Mouse (Mus musculus) G1E (cell line): ENCODE data around the gene Disp3. TPM values are rescaled to one million over a fixed set of nuclear protein-coding genes. Genes with fewer than 3 reads are reported as not detected.

Source experiments
- ATAC-seq: 2 replicates; pipeline ENCODE4 v1.8.0; 2016; ENCODE audit warnings: mild to moderate bottlenecking; ENCODE audit not compliant: insufficient number of reproducible peaks, poor library complexity, low FRiP score, severe bottlenecking; ENCODE audit errors: extremely low read depth
- DNase-seq: peaks from one replicate; pipeline ENCODE4 v3.0.0; 2012; ENCODE audit warnings: low spot score
- H3K27me3 ChIP-seq: 2 replicates; pipeline ENCODE4 v1.6.1; 2012; ENCODE audit warnings: mild to moderate bottlenecking, low read length, inconsistent platforms; ENCODE audit not compliant: insufficient read depth
- H3K36me3 ChIP-seq: replicated peaks from 2 replicates; pipeline ENCODE3; 2012; ENCODE audit warnings: mild to moderate bottlenecking, inconsistent platforms
- H3K4me1 ChIP-seq: 2 replicates; pipeline ENCODE4 v1.6.1; 2012; ENCODE audit warnings: low read depth, low read length, inconsistent platforms, mixed read lengths; ENCODE audit not compliant: insufficient read depth
- H3K4me3 ChIP-seq: 2 replicates; pipeline ENCODE4 v1.5.1; 2012; ENCODE audit warnings: low read depth, mild to moderate bottlenecking, inconsistent platforms, low read length, moderate library complexity, mixed read lengths
- H3K9me3 ChIP-seq: replicated peaks from 2 replicates; pipeline ENCODE4 v1.6.1; 2012; ENCODE audit warnings: inconsistent platforms
- CTCF ChIP-seq: IDR thresholded peaks from 2 replicates; pipeline ENCODE4 v1.5.1; 2012; ENCODE audit warnings: low read depth, low read length, inconsistent platforms, mixed read lengths
- GATA1 ChIP-seq: IDR thresholded peaks from 2 replicates; pipeline ENCODE4 v1.6.1; 2012; ENCODE audit warnings: borderline replicate concordance, low read length, inconsistent platforms, mixed read lengths
- GATA2 ChIP-seq: IDR thresholded peaks from 2 replicates; pipeline ENCODE4 v1.6.1; 2012; ENCODE audit warnings: low read depth, low read length, inconsistent platforms, borderline replicate concordance
- POLR2AphosphoS5 ChIP-seq: IDR thresholded peaks from 2 replicates; pipeline ENCODE4 v1.6.1; 2012; ENCODE audit warnings: low read depth, low read length, inconsistent platforms; ENCODE audit not compliant: insufficient replicate concordance
- TAL1 ChIP-seq: conservative IDR thresholded peaks from 2 replicates; pipeline ENCODE4 v1.6.1; 2012; ENCODE audit warnings: low read depth, low read length, inconsistent platforms, mixed read lengths
- polyA plus RNA-seq: library from polyadenylated mRNA; stranded (reverse); fragments of >175 nt; gene quantifications from 2 replicates; pipeline ENCODE4 v1.2.3, GENCODE M21; 2012
- total RNA-seq, 2 experiments: library from RNA; stranded (forward) in 1 of 2; stranded (reverse) in 1 of 2; fragments of 200-1000 nt in 1 of 2; fragments of >200 nt in 1 of 2; fragmentation: Nextera tagmentation in 1 of 2; gene quantifications; 2 replicates each; pipeline ENCODE4 v1.2.3; 2014 to 2017

Gene Disp3
- total and polyA plus RNA-seq, 3 experiments: 0.01 TPM; not detected in 2

GRCm38 (mm10) chr4:148325951-148326350 lies 38.2 kb upstream of the Disp3 start:
- H3K27me3 ChIP-seq: no peaks in the 10 kb centered on the region
- no peak for ATAC-seq
- DNase-seq: no peak
- no peaks in the 10 kb centered on the region for H3K36me3 ChIP-seq
- H3K4me3 ChIP-seq: no peak overlapping the region
- TF ChIP-seq TAL1: no peak
- TF ChIP-seq CTCF: no peak
- TF ChIP-seq GATA1: no peak
- TF ChIP-seq POLR2AphosphoS5: no peak
- H3K4me1 ChIP-seq: no peaks in the 10 kb centered on the region
- H3K9me3 ChIP-seq: no peaks in the 10 kb centered on the region

GRCm38 (mm10) chr4:148325057-148325456 lies 37.3 kb upstream of the Disp3 start:
- no peak for DNase-seq
- Histone ChIP-seq H3K9me3 (no peaks in the 10 kb centered on the region), H3K4me1 (no peaks in the 10 kb centered on the region), H3K36me3 (no peaks in the 10 kb centered on the region), H3K27me3 (no peaks in the 10 kb centered on the region), H3K4me3 (no peak overlapping the region)
- no peak for ATAC-seq
- TF ChIP-seq POLR2AphosphoS5: no peak
- TF ChIP-seq GATA2: no peak
- no peak for TF ChIP-seq CTCF
- TF ChIP-seq TAL1: no peak
- no peak for TF ChIP-seq GATA1

- ATAC-seq (no peak), DNase-seq (no peak)
- Histone ChIP-seq H3K27me3 (0 out of 2 replicates have a peak, but pooled peaks cover 3% of the 10 kb centered on the region), H3K9me3 (no peaks in the 10 kb centered on the region), H3K36me3 (no peaks in the 10 kb centered on the region), H3K4me3 (no peak overlapping the region), H3K4me1 (no peaks in the 10 kb centered on the region)
- no peak for TF ChIP-seq CTCF
- no peak for TF ChIP-seq POLR2AphosphoS5
- no peak for TF ChIP-seq TAL1
- no peak for TF ChIP-seq GATA2
- no peak for TF ChIP-seq GATA1
Observed at GRCm38 (mm10) chr4:148322152-148322551, 34.4 kb upstream of the Disp3 start.

- ATAC-seq (no peak), DNase-seq (no peak)
- no peaks in the 10 kb centered on the region for H3K36me3 ChIP-seq
- no peaks in the 10 kb centered on the region for H3K4me1 ChIP-seq
- no peak overlapping the region for H3K4me3 ChIP-seq
- H3K27me3 ChIP-seq: peaks cover 3% of the 10 kb centered on the region; the same call in 1 of the 2 replicates
- no peaks in the 10 kb centered on the region for H3K9me3 ChIP-seq
- no peak for TF ChIP-seq GATA2
- no peak for TF ChIP-seq CTCF
- no peak for TF ChIP-seq TAL1
- no peak for TF ChIP-seq POLR2AphosphoS5
- TF ChIP-seq GATA1: no peak
Observed at GRCm38 (mm10) chr4:148319366-148319765, 31.6 kb upstream of the Disp3 start.

GRCm38 (mm10) chr4:148315377-148316175 lies 27.8 kb upstream of the Disp3 start:
- peaks cover 3% of the 10 kb centered on the region; the same call in 1 of the 2 replicates for H3K27me3 ChIP-seq
- DNase-seq (no peak), ATAC-seq (no peak)
- no peaks in the 10 kb centered on the region for H3K36me3 ChIP-seq
- H3K4me1 ChIP-seq: no peaks in the 10 kb centered on the region
- TF ChIP-seq TAL1 (no peak), GATA2 (no peak), POLR2AphosphoS5 (no peak), GATA1 (no peak), CTCF (no peak)
- H3K9me3 ChIP-seq: no peaks in the 10 kb centered on the region
- H3K4me3 ChIP-seq: no peak overlapping the region

- no peaks in the 10 kb centered on the region for H3K4me1 ChIP-seq
- DNase-seq: no peak
Observed at GRCm38 (mm10) chr4:148314396-148314795, 26.6 kb upstream of the Disp3 start.

More at GRCm38 (mm10) chr4:148314396-148314795, 26.6 kb upstream of the Disp3 start:
- Histone ChIP-seq H3K36me3 (no peaks in the 10 kb centered on the region), H3K4me3 (no peak overlapping the region), H3K27me3 (peaks cover 3% of the 10 kb centered on the region; the same call in 1 of the 2 replicates), H3K9me3 (no peaks in the 10 kb centered on the region)
- no peak for ATAC-seq
- TF ChIP-seq TAL1 (no peak), POLR2AphosphoS5 (no peak), GATA1 (no peak), CTCF (no peak), GATA2 (no peak)
